Mouse (Mus musculus) forebrain, embryonic 11.5 days (tissue): ENCODE measurements around the gene Wdr66. TPM values are rescaled to one million over a fixed set of nuclear protein-coding genes. Genes with fewer than 3 reads are reported as not detected.
"Not testable (repeated sequence)": the region's sequence is repeated elsewhere in the genome, so short reads cannot be mapped to it uniquely, and the experiment has no call there.

ENCODE experiments used
- ATAC-seq: fragments of 200-750 bp; cut with Nextera tagmentation; replicated peaks from 2 replicates; pipeline ENCODE4 v1.8.0; 2017; ENCODE audit warnings: moderate TSS enrichment; ENCODE audit not compliant: low FRiP score
- DNase-seq: peaks from one replicate; pipeline ENCODE4 v3.0.0-alpha.2; 2017; ENCODE audit warnings: low spot score
- H3K27ac ChIP-seq: fragments of 300-500 bp; sonication (generic); 2 replicates; pipeline ENCODE4 v1.5.1; 2014; ENCODE audit warnings: low read depth, low read length
- H3K27me3 ChIP-seq: fragments of 300-500 bp; sonication (generic); 2 replicates; pipeline ENCODE4 v1.6.1; 2014; ENCODE audit warnings: mild to moderate bottlenecking, low read length, mixed read lengths; ENCODE audit not compliant: control insufficient read depth, insufficient read depth
- H3K36me3 ChIP-seq: fragments of 300-500 bp; sonication (generic); 2 replicates; pipeline ENCODE4 v1.6.1; 2014; ENCODE audit warnings: mild to moderate bottlenecking, low read length, moderate library complexity, mixed read lengths; ENCODE audit not compliant: control insufficient read depth, insufficient read depth
- H3K4me1 ChIP-seq: fragments of 300-500 bp; sonication (generic); replicated peaks from 2 replicates; pipeline ENCODE4 v1.6.1; 2014; ENCODE audit warnings: low read length, mixed read lengths; ENCODE audit not compliant: control insufficient read depth, insufficient read depth
- H3K4me2 ChIP-seq: fragments of 300-500 bp; sonication (generic); 2 replicates; pipeline ENCODE4 v1.6.1; 2014; ENCODE audit warnings: low read depth, mild to moderate bottlenecking, low read length, moderate library complexity, mixed read lengths; ENCODE audit not compliant: severe bottlenecking
- H3K4me3 ChIP-seq: fragments of 300-500 bp; sonication (generic); 2 replicates; pipeline ENCODE4 v1.5.1; 2014; ENCODE audit warnings: low read depth, low read length
- H3K9ac ChIP-seq: fragments of 300-500 bp; sonication (generic); 2 replicates; pipeline ENCODE4 v1.6.1; 2014; ENCODE audit warnings: low read length
- H3K9me3 ChIP-seq: fragments of 300-500 bp; sonication (generic); 2 replicates; pipeline ENCODE4 v1.6.1; 2016; ENCODE audit warnings: low read length, mixed read lengths; ENCODE audit not compliant: control insufficient read depth
- WGBS: fragments of 180-500 bp; shearing (Covaris S2); extraction: QIAGEN DNeasy Blood & Tissue Kit; methylation state at CpG from one replicate; pipeline ENCODE4 v1.1.7; 2014; 5-methylcytosine and 5-hydroxymethylcytosine counted together
- polyA plus RNA-seq: library from polyadenylated mRNA; unstranded; fragments of >200 nt; fragmentation: Nextera tagmentation; extraction: Ambion mirVana; gene quantifications from 2 replicates; pipeline ENCODE4 v1.2.1, GENCODE M21; 2014

The Wdr66 gene
- polyA plus RNA-seq = 1.1 and 1.9 TPM in 2 replicates

DNA sequence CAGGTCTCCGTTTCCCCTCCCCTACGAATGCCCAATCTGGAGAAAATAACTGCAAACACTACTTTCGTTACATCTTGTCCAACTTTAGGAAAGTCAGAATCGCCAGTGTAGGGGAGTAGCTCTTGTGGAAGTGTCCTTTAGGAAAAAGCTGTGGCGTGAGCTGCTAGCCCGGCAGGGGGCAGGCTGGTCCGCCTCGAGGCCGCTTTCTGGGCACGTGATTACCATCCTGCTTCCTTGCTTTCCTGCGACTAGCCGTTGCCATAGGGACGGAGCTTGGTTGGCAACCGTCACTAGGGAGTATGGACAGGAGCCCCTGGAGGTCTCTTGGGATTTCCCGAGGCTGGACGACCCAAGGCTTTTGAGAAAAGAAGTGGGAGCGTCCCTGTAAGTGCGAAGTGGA is at the start of gene Wdr66:
Gene Wdr66 (plus strand): TSS at position 269 of the 400 bp plus-strand sequence.
- WGBS = 3% methylated on average over 18 of the region's 18 CpGs
- ATAC-seq (peak; percentile 90), DNase-seq (peak; percentile 96)
- H3K4me1 ChIP-seq = 0 out of 2 replicates have a peak, but pooled peaks cover 2% of the 10 kb centered on the region
- no peaks in the 10 kb centered on the region for H3K9me3 ChIP-seq
- H3K27me3 ChIP-seq = no peaks in the 10 kb centered on the region
- peak within 1 kb of the TSS; percentile 46; the same call in 1 of the 2 replicates for H3K4me2 ChIP-seq
- no peak within 1 kb of the TSS for H3K9ac ChIP-seq
- H3K27ac ChIP-seq = no peak within 1 kb of the TSS
- H3K36me3 ChIP-seq = no peaks in the 10 kb centered on the region
- peak within 1 kb of the TSS; percentile 7; the same call in 1 of the 2 replicates for H3K4me3 ChIP-seq

DNA sequence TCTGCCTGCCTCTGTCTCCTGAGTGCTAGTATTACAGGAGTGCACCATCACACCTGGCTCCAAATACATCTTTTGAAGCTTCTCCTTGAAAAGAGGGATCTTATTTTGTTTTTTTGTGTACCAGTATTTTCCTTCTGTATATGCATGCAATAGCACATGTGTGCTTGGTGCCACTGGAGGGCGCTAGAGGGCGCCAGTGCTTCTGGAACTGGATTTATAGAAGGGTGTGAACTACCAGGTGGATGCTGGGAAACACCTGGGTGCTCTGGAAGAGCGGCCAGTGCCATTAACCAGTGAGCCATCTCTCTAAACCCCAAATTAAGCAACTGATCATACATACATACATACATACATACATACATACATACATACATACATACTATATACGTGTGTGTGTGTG is 49.1 kb upstream of the Wdr66 start:
- not testable (repeated sequence) for H3K9ac ChIP-seq, H3K4me2 ChIP-seq, DNase-seq, H3K9me3 ChIP-seq, H3K27me3 ChIP-seq, H3K27ac ChIP-seq, H3K36me3 ChIP-seq, H3K4me1 ChIP-seq, H3K4me3 ChIP-seq, ATAC-seq
- WGBS = 40% methylated on average over 4 of the region's 4 CpGs

GRCm38 (mm10) chr5:123203591-123203990 is 48.3 kb upstream of the Wdr66 start:
- not testable (repeated sequence) for ATAC-seq, H3K4me1 ChIP-seq, H3K36me3 ChIP-seq, H3K4me2 ChIP-seq, H3K27me3 ChIP-seq, DNase-seq, H3K9me3 ChIP-seq, H3K9ac ChIP-seq, H3K27ac ChIP-seq, H3K4me3 ChIP-seq
- 87% methylated on average over 7 of the region's 7 CpGs for WGBS

DNA sequence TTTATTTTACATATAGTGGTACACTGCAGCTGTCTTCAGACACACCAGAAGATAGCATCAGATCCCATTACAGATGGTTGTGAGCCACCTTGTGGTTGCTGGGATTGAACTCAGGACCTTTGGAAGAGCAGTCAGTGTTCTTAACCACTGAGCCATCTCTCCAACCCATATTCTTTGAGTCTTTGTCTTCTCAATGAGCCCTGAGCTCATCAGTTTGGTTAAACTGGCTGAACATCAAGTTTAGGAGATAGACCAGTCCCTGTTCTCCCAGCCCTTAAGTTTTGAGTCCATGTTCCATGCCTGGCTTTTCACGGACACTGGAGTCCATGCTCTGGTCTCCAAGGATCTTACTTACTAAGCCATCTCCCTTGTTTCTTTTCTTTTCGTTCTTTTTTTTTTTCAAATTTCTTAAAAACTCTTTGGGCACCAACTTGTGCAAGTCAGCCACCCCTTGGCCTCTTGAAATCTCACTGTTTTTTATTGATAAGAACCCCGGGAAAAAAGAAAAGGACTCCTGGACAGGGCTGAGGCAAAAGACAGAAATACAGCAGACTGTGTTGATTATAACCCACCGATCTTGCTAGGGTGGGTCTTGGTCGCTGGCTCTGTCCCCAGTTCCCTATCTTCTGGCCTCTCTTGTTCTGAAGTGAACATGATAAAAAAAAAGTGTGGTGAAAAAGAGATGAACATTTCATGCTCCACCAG is 29.4 kb upstream of the Wdr66 start:
- 73% methylated on average over 3 of the region's 5 CpGs for WGBS
- not testable (repeated sequence) for H3K4me2 ChIP-seq, DNase-seq, ATAC-seq, H3K4me3 ChIP-seq, H3K9me3 ChIP-seq, H3K27ac ChIP-seq, H3K27me3 ChIP-seq, H3K36me3 ChIP-seq, H3K4me1 ChIP-seq, H3K9ac ChIP-seq

DNA sequence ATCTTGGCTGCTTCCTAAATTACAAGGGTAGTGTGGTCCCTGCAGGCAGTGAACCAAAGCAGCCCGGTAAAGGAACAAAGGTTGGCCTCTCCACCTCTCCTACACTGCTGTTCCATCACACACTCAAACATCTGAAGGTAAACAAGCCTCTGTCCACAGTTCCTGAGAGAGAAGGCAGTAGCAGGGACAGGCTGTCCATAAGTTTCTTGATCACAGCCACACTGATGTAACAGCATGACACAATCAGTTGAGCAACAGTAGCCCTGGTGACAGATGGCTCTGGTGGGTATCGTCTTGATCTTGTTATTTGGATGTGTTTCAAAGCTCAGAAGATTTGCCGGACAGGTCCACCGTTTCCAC is 28.9 kb upstream of the Wdr66 start:
- H3K27ac ChIP-seq = no peak overlapping the region
- no peaks in the 10 kb centered on the region for H3K4me1 ChIP-seq
- no peak overlapping the region for H3K4me3 ChIP-seq
- WGBS = 85% methylated on average over 4 of the region's 4 CpGs
- H3K36me3 ChIP-seq = no peaks in the 10 kb centered on the region
- DNase-seq (no peak), ATAC-seq (no peak)
- no peaks in the 10 kb centered on the region for H3K27me3 ChIP-seq
- no peaks in the 10 kb centered on the region for H3K9me3 ChIP-seq
- no peak overlapping the region for H3K9ac ChIP-seq
- no peak overlapping the region for H3K4me2 ChIP-seq

GRCm38 (mm10) chr5:123223861-123224260 is 28.0 kb upstream of the Wdr66 start:
- not testable (repeated sequence) for H3K27me3 ChIP-seq, H3K4me2 ChIP-seq, H3K4me3 ChIP-seq, DNase-seq, H3K9me3 ChIP-seq, H3K27ac ChIP-seq, H3K36me3 ChIP-seq, H3K4me1 ChIP-seq, ATAC-seq, H3K9ac ChIP-seq
- WGBS = 69% methylated on average over 5 of the region's 6 CpGs

DNA sequence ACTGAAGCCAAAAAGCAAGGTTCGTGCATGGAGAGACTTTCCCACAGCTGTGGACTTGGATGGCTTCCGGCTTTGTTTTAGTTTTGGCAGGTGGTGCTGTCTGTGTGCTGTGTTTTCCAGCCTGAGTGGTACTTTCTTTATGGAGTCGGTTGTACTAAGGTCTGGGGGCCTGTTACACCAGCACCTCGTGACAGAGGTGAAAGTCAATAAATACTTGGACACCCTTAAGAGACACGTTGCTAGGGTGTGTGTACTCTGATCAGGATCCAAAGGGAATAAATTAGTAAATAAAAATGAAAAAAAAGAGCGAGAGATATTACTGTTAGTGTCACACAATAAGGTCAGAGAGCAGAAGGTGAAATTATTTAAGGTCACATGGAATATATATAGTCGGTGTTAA is 25.1 kb upstream of the Wdr66 start:
- 87% methylated on average over 7 of the region's 7 CpGs for WGBS
- no peaks in the 10 kb centered on the region for H3K36me3 ChIP-seq
- H3K4me3 ChIP-seq = no peak overlapping the region
- H3K4me1 ChIP-seq = no peaks in the 10 kb centered on the region; the same call in 1 of the 2 replicates
- H3K27ac ChIP-seq = no peak overlapping the region
- DNase-seq (no peak), ATAC-seq (no peak)
- H3K9me3 ChIP-seq = no peaks in the 10 kb centered on the region
- no peak overlapping the region for H3K9ac ChIP-seq
- H3K4me2 ChIP-seq = no peak overlapping the region
- H3K27me3 ChIP-seq = no peaks in the 10 kb centered on the region

- peak overlapping the region; percentile 66 for H3K4me3 ChIP-seq
- H3K9me3 ChIP-seq = no peaks in the 10 kb centered on the region
- H3K9ac ChIP-seq = peak overlapping the region; percentile 80
- H3K4me1 ChIP-seq = no peaks in the 10 kb centered on the region; the same call in 1 of the 2 replicates
- no peaks in the 10 kb centered on the region for H3K27me3 ChIP-seq
- WGBS = 2% methylated on average over 42 of the region's 42 CpGs
- ATAC-seq = peak; percentile 82
- H3K36me3 ChIP-seq = no peaks in the 10 kb centered on the region
- peak; percentile 96 for DNase-seq
- no peak overlapping the region for H3K27ac ChIP-seq
- peak overlapping the region; percentile 53 for H3K4me2 ChIP-seq
Measured at GRCm38 (mm10) chr5:123227762-123228523, 24.0 kb upstream of the Wdr66 start.
